Mouse (Mus musculus) lung, postnatal 0 days (tissue): ENCODE data around the gene Vmn1r24. TPM values are rescaled to one million over a fixed set of nuclear protein-coding genes. Genes with fewer than 3 reads are reported as not detected.
"Not testable (repeated sequence)": the region's sequence is repeated elsewhere in the genome, so short reads cannot be mapped to it uniquely, and the experiment has no call there.

Experiments
- ATAC-seq: fragments of 200-750 bp; cut with Nextera tagmentation; 2 replicates; pipeline ENCODE4 v1.8.0; 2017; ENCODE audit warnings: moderate library complexity
- DNase-seq: peaks from one replicate; pipeline ENCODE4 v3.0.0-alpha.2; 2016; ENCODE audit warnings: low spot score
- H3K27ac ChIP-seq: fragments of 300-500 bp; sonication (generic); 2 replicates; pipeline ENCODE4 v1.5.1; 2014; ENCODE audit warnings: antibody characterized with exemption, mild to moderate bottlenecking, low read length, mixed read lengths
- H3K27me3 ChIP-seq: fragments of 300-500 bp; sonication (generic); replicated peaks from 2 replicates; pipeline ENCODE4 v1.6.1; 2014; ENCODE audit warnings: low read length, mixed read lengths; ENCODE audit not compliant: insufficient read depth
- H3K36me3 ChIP-seq: fragments of 300-500 bp; sonication (generic); 2 replicates; pipeline ENCODE4 v1.6.1; 2014; ENCODE audit warnings: low read length, mixed read lengths; ENCODE audit not compliant: insufficient read depth
- H3K4me1 ChIP-seq: fragments of 300-500 bp; sonication (generic); 2 replicates; pipeline ENCODE4 v1.6.1; 2014; ENCODE audit warnings: antibody characterized with exemption, low read depth, low read length, mixed read lengths; ENCODE audit not compliant: insufficient read depth
- H3K4me2 ChIP-seq: fragments of 300-500 bp; sonication (generic); replicated peaks from 2 replicates; pipeline ENCODE4 v1.6.1; 2014; ENCODE audit warnings: low read depth, mild to moderate bottlenecking, low read length, moderate library complexity, mixed read lengths
- H3K4me3 ChIP-seq: fragments of 300-500 bp; sonication (generic); 2 replicates; pipeline ENCODE4 v1.5.1; 2014; ENCODE audit warnings: low read depth, low read length
- H3K9ac ChIP-seq: fragments of 300-500 bp; sonication (generic); replicated peaks from 2 replicates; pipeline ENCODE4 v1.6.1; 2014; ENCODE audit warnings: low read depth, mild to moderate bottlenecking
- H3K9me3 ChIP-seq: fragments of 300-500 bp; sonication (generic); 2 replicates; pipeline ENCODE4 v1.6.1; 2016; ENCODE audit warnings: low read length, mixed read lengths
- CTCF ChIP-seq: IDR thresholded peaks from 2 replicates; pipeline ENCODE4 v1.5.1; 2016; ENCODE audit warnings: antibody characterized with exemption, mild to moderate bottlenecking
- EP300 ChIP-seq: IDR thresholded peaks from 2 replicates; pipeline ENCODE4 v1.6.1; 2016; ENCODE audit warnings: antibody characterized with exemption, mild to moderate bottlenecking, control low read depth
- WGBS: fragments of 180-500 bp; shearing (Covaris S2); extraction: QIAGEN DNeasy Blood & Tissue Kit; methylation state at CpG from one replicate; pipeline ENCODE4 v1.1.7; 2014; 5-methylcytosine and 5-hydroxymethylcytosine counted together
- polyA plus RNA-seq: library from polyadenylated mRNA; unstranded; fragments of >200 nt; fragmentation: Nextera tagmentation; extraction: Ambion mirVana; gene quantifications from 2 replicates; pipeline ENCODE4 v1.2.1, GENCODE M21; 2015

Gene Vmn1r24
- not detected in 2 replicates for polyA plus RNA-seq

DNA sequence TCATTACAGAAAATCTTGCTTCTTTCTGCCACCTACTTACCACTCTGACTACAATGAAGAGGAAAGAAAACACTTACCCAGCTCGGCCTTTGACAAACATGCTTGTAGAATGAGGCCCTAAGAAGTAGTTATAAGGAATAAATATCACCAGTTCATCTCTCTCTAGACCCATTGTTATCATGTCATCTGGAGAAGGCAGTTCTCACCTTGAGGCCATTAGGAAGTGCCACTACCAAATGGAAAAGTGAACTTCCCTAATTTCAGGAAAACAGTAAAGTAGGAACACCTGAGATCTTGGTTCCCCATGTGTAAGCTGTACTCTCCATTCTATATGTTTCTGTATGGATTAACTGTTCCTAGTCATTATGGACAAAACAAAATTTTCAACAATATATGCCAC, at the start of gene Vmn1r24:
Gene Vmn1r24 (minus strand): TSS at position 101 of the 400 bp plus-strand sequence.
- H3K27ac ChIP-seq, H3K4me2 ChIP-seq, H3K9ac ChIP-seq, ATAC-seq, H3K36me3 ChIP-seq, H3K9me3 ChIP-seq, H3K4me1 ChIP-seq, H3K4me3 ChIP-seq, DNase-seq, H3K27me3 ChIP-seq: not testable (repeated sequence)
- WGBS = 55% methylated on average over 1 of the region's 1 CpGs

DNA sequence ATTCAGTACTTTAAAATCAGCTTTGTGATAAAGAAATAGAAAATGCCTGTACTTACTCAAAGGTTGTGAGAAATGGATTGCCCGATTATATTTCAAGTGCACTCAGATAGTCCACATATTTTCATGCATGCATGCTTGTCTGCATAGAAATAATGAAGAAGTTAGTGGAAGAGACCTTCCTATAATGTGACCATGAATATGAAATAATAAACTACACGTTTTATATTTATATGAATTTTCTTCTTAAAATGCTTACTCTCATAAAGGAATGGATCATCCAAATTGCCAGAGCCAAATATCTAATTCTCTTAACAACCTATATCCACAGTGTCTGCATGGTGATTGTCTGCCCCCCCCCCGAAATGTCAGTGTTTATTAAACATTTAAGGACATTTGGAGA, 19.4 kb upstream of the Vmn1r24 start, which contains the start of gene Vmn1r25:
Gene Vmn1r25 (minus strand): TSS at position 101 of the 400 bp plus-strand sequence.
- no peaks in the 10 kb centered on the region for H3K27me3 ChIP-seq
- WGBS = 44% methylated on average over 3 of the region's 3 CpGs
- H3K4me1 ChIP-seq = no peaks in the 10 kb centered on the region
- H3K36me3 ChIP-seq = no peaks in the 10 kb centered on the region
- H3K4me2 ChIP-seq = no peak within 1 kb of the TSS
- DNase-seq (no peak), ATAC-seq (no peak)
- TF ChIP-seq CTCF (no peak), EP300 (no peak)
- H3K4me3 ChIP-seq = no peak within 1 kb of the TSS
- no peak within 1 kb of the TSS for H3K27ac ChIP-seq
- H3K9me3 ChIP-seq = no peaks in the 10 kb centered on the region
- H3K9ac ChIP-seq = no peak within 1 kb of the TSS

DNA sequence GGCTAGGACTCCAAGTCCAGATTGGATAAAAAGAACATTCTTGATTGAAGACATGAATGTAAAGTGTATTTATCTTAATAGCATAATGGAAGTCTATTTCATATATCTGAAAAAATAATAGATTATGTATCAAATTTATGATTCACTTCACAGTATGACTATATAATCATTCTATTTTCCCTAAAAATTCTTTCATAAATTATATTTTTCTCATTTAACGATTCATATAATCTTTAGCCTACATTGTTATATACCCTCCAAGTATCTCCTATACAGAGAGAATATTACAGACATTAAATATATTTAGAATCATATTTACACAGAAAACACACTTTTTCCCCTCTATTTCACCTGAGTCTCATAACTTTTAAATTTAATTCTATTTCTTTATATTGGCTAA, 34.6 kb downstream of the Vmn1r24 start, which contains the start of gene Vmn1r23:
Gene Vmn1r23 (minus strand): TSS at position 101 of the 400 bp plus-strand sequence.
- Histone ChIP-seq H3K4me2 (no peak within 1 kb of the TSS), H3K9ac (no peak within 1 kb of the TSS), H3K27me3 (no peaks in the 10 kb centered on the region), H3K4me1 (no peaks in the 10 kb centered on the region), H3K4me3 (no peak within 1 kb of the TSS), H3K27ac (no peak within 1 kb of the TSS), H3K36me3 (no peaks in the 10 kb centered on the region), H3K9me3 (no peaks in the 10 kb centered on the region)
- ATAC-seq (no peak), DNase-seq (no peak)
- whole genome bisulfite sequencing = 88% methylated on average over 1 of the region's 1 CpGs
- TF ChIP-seq EP300 (no peak), CTCF (no peak)

DNA sequence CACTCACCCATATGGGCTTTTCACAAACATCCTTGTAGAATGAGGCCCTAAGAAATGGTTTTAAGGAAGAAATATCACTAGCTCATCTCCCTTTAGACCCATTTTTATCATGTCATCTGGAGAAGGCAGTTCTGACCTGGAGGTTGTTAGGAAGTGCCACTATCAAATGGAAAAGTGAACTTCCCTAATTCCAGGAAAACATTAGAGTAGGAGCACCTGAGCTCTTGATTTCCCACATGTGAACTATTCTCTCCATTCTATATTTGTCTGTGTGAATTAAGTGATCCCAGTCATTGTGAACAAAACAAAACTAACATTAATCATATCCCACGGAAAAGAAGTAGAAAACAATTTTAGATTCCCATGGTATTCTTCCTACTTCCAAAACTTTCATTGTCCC, 53.4 kb downstream of the Vmn1r24 start, which contains the start of gene Vmn1r22:
Gene Vmn1r22 (minus strand): TSS at position 101 of the 400 bp plus-strand sequence.
- Histone ChIP-seq H3K4me2 (no peak within 1 kb of the TSS), H3K36me3 (no peaks in the 10 kb centered on the region), H3K4me1 (no peaks in the 10 kb centered on the region), H3K4me3 (no peak within 1 kb of the TSS), H3K27me3 (no peaks in the 10 kb centered on the region), H3K9me3 (no peaks in the 10 kb centered on the region), H3K27ac (no peak within 1 kb of the TSS), H3K9ac (no peak within 1 kb of the TSS)
- ATAC-seq (no peak), DNase-seq (no peak)
- 57% methylated on average over 1 of the region's 1 CpGs for WGBS
- TF ChIP-seq EP300 (no peak), CTCF (no peak)

Other genes with a start within 250 kb of the Vmn1r24 start
- 15.9 and 17.6 TPM in 2 replicates for gene Vopp1, start 136.3 kb downstream of the Vmn1r24 start, polyA plus RNA-seq
- not detected in 2 replicates for gene Vmn1r21, start 111.2 kb downstream of the Vmn1r24 start, polyA plus RNA-seq
- not detected in 2 replicates for gene Vmn1r22, start 53.5 kb downstream of the Vmn1r24 start, polyA plus RNA-seq
- not detected in 2 replicates for gene Vmn1r23, start 34.7 kb downstream of the Vmn1r24 start, polyA plus RNA-seq
- not detected in 2 replicates for gene Vmn1r25, start 19.3 kb upstream of the Vmn1r24 start, polyA plus RNA-seq
- not detected in 2 replicates for gene Vmn1r26, start 53.7 kb upstream of the Vmn1r24 start, polyA plus RNA-seq